Mouse (Mus musculus) T-helper 17 cell (primary cell): ENCODE measurements at regions not wholly inside any gene's neighbourhood (a gene's known extent, or its start where the extent isn't known, plus 50 kb on each side); places are given as distances from the start of the nearest gene placed in this dataset.

Experiments used
- in situ Hi-C, 2 experiments: fragments of 300-600 bp; cut with MboI, MseI; formaldehyde crosslinking; loops; 1 replicate in 1 of 2; 2 replicates in 1 of 2; pipeline ENCODE4 v1.15.1; 2025; ENCODE audit warnings: high pct_unique_total_duplicates in 2 of 2

GRCm38 (mm10) chr3:150752787-150753186 lies 684.9 kb upstream of the Adgrl4 start:
- in situ Hi-C loops: no loop called here

- in situ Hi-C loops: no loop called here
Observed at GRCm38 (mm10) chr3:150759854-150760253, 677.8 kb upstream of the Adgrl4 start.

- in situ Hi-C loops: no loop called here
Observed at GRCm38 (mm10) chr3:150784576-150784975, 653.1 kb upstream of the Adgrl4 start.

- in situ Hi-C loops: no loop called here
Observed at GRCm38 (mm10) chr3:150817807-150818206, 619.9 kb upstream of the Adgrl4 start.

- in situ Hi-C loops: no loop called here
Observed at GRCm38 (mm10) chr3:150819369-150819768, 618.3 kb upstream of the Adgrl4 start.

- in situ Hi-C loops: no loop called here
Observed at GRCm38 (mm10) chr3:150820039-150820438, 617.6 kb upstream of the Adgrl4 start.

DNA sequence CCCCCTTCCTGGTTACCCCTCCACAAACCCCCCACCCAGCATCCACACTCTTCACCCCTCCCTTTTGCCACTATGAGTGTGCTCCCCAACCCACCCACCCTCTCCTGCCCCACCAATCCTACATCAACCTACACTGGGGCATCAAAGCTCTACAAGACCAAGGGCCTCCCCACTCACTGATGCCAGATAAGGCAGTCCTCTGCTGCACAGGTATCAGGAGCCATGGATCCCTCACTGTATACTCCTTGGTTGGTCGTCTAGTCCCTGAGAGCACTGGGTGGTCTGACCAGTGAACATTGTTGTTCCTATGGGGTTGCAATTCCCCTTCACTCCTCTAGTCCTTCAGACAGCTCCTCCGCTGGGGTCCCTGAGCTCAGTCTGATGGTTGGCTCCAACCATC lies 591.7 kb upstream of the Adgrl4 start:
- in situ Hi-C loops: no loop called here

DNA sequence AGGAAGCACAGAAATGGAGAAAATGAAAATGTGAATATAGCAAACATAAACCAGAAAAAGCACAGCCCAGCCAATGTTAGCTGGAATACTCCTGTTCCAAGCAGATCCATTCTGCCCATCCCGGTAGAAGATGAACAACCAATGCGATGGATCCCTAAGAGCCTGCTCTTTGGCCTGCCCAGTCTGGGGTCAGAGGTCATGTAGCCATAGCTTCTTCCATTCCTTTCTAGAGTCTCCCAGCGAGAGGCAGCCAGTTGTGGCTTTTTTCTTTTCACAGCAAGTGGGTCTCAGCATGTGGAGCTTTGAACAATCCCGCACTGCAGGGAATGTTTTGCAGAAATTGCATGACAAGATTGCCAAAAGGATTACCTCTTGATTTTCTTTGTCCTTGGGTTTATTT lies 585.6 kb upstream of the Adgrl4 start:
- in situ Hi-C loops: no loop called here

- in situ Hi-C loops: no loop called here
Observed at GRCm38 (mm10) chr3:150896668-150897067, 541.0 kb upstream of the Adgrl4 start.

GRCm38 (mm10) chr3:150910091-150910490 lies 527.6 kb upstream of the Adgrl4 start:
- in situ Hi-C loops: no loop called here

DNA sequence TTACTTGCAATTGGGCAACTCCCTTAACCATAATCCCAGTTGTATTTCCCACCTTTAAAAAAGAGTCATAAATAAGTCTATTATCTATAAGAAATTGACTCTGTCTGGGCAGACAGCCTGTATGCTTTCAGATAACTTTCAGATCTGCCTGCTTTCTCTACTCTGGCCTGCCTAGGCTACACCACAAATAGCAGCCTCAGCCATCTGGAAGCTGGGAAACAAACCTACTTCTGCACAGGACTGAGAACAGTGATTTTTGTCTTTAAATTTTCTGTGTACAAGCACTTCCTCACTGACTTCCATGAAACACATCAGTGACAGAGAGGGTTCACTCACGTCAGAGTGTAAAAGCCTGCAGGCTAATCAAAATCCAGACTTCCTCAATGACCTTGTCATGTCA lies 482.8 kb upstream of the Adgrl4 start:
- in situ Hi-C loops: no loop called here

DNA sequence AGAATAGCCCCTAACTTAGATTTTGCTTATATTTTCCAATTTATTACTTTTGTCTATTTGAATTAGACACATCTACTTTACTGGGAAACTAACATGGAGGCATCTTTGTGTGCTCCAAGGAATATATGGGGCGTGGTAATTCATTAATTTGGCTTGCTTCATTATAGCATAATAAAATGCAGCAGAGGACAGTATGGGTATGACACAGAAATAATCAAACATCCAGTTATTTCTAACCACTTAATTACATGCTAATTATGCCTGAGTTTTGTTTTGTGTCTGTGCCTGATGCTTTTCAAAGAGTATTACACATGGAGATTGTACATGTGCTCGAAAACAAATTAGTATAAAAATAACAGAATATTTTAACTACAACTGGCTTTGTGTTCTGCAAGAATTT lies 438.0 kb upstream of the Adgrl4 start:
- in situ Hi-C loops: no loop called here

- in situ Hi-C loops: no loop called here
Observed at GRCm38 (mm10) chr3:151000217-151000616, 437.5 kb upstream of the Adgrl4 start.

DNA sequence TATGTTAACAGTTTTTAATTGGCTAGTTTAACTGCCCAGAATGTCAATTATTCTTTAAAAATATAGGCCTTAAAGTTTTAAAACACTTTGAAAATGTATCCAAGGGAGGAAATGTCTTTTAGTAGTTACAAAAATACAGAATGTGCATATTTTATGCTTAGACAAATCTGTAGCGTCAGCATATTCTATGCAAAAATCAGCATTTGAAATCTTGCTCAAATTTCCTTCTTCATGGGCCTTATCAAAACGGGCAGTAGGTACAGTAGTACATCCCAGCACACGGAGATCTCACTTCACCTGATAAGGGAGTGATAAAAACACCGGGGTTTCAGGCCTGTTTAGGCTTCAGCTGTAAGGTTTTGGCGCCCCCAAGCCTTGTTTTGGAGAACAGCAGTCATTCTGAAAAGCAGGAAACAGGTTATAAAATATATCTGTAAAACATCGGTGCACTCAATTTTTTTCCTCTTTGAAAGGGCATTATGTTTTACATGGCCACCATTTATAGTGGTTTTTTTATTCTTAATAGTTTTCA lies 435.7 kb upstream of the Adgrl4 start:
- in situ Hi-C loops: no loop called here

GRCm38 (mm10) chr3:151003524-151003923 lies 434.2 kb upstream of the Adgrl4 start:
- in situ Hi-C loops: no loop called here

- in situ Hi-C loops: no loop called here
Observed at GRCm38 (mm10) chr3:151003990-151004389, 433.7 kb upstream of the Adgrl4 start.

- in situ Hi-C loops: no loop called here
Observed at GRCm38 (mm10) chr3:151020014-151020413, 417.7 kb upstream of the Adgrl4 start.

DNA sequence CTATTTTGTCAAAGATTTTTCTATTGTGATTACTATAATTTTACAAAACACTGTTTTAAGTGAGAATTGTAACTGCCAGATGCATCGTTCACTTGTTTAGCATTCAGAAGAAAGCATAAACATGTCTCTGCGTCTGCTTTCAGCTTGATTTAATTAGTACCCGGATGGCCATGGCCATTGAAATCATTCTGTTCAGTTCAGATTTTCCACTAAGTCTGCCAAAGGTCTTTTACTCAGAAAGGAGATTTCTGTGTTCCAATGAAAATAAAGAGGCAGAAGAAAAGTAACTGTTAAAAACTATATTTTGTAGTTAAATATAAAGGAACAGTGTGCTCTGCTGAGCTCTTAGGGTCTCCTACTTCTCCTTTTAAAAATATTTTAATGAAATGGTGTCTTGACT lies 380.2 kb upstream of the Adgrl4 start:
- in situ Hi-C loops: no loop called here

- in situ Hi-C loops: no loop called here
Observed at GRCm38 (mm10) chr3:151072322-151072721, 365.4 kb upstream of the Adgrl4 start.

- in situ Hi-C loops: no loop called here
Observed at GRCm38 (mm10) chr3:151116831-151117230, 320.9 kb upstream of the Adgrl4 start.

- in situ Hi-C loops: no loop called here
Observed at GRCm38 (mm10) chr3:151117583-151118041, 320.1 kb upstream of the Adgrl4 start.

DNA sequence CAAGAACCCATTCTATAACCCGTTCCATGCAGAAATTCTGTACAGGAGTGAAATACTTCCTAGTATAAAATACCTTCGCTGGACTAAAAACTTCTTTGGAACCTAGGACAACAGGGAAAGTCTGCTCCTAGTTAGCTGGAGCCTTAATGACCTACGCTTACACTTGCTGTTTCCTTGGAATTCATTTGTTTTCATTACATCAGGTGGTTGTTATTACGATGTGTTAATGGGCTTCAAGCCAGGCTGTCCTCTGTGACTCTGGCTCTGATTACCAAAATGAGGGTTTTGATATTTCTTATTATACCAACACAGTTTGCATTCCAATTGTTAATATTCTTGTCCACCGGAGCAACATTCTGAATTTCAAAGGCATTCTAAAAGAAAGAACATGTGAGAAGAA lies 313.6 kb upstream of the Adgrl4 start:
- in situ Hi-C loops: no loop called here

DNA sequence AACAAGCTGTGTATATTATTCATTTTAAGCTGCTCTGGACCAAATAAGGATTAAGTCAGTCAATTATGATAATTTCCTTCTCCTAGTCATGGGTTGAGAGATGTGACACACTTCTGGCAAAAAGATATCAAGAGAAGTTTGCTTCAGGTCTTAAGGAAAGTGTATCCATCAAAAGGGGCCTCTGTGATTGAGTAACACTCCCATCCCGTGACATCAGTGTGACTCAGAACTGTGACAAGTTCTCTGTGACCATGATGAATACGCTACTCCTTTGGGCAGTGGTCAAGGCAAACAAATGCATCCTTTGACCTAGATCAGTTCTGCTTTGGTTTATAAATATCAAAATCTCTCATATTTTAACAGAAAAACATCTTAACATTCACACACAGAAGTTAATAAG lies 290.8 kb upstream of the Adgrl4 start:
- in situ Hi-C loops: no loop called here

- in situ Hi-C loops: no loop called here
Observed at GRCm38 (mm10) chr3:151153340-151153739, 284.3 kb upstream of the Adgrl4 start.
